Mouse (Mus musculus) heart, adult 2 months (tissue): ENCODE data around the gene Nthl1.

Source experiments
- CTCF ChIP-seq: fragments of 200-600 bp; IDR thresholded peaks from 2 replicates; pipeline ENCODE4 v1.8.1; 2022; ENCODE audit warnings: antibody characterized with exemption, mild to moderate bottlenecking, moderate library complexity
- EP300 ChIP-seq: fragments of 200-500 bp; IDR thresholded peaks from 2 replicates; pipeline ENCODE4 v1.6.1; 2011; ENCODE audit warnings: low read depth, low read length, control low read depth; ENCODE audit not compliant: insufficient read depth
- POLR2A ChIP-seq: fragments of 200-500 bp; IDR thresholded peaks from 2 replicates; pipeline ENCODE4 v1.6.1; 2011; ENCODE audit warnings: mild to moderate bottlenecking, low read depth, low read length, control low read depth; ENCODE audit not compliant: insufficient read depth

- TF ChIP-seq POLR2A (no peak), CTCF (no peak), EP300 (no peak)
Observed at GRCm38 (mm10) chr17:24641944-24642343, 9.5 kb downstream of the Nthl1 start.
